9 mouse cellular contexts compared by ENCODE assay signal in genomic region chr6:34709946-34710682, GRCm38 (mm10).
DNase-seq lines count a peak whose midpoint lies in the region; ATAC-seq and TF ChIP-seq lines count a peak whose summit lies in the region.
"Had no signal": no experiment of that assay in that cellular context is flagged by ENCODE, and none has a peak within 500 bp of the region (broad histone marks: within the 10 kb centered on the region; RNA-seq: fewer than 3 reads in every experiment).

No protein-coding gene starts in this region.

- TF ChIP-seq CTCF in cerebellum, adult 2 months (IDR thresholded peaks at IDR 0.05; ENCODE audit: borderline replicate concordance, insufficient read depth, low read depth, low read length): no peak
- no peak for TF ChIP-seq CTCF in kidney, adult 2 months (conservative IDR thresholded peaks at IDR 0.05; ENCODE audit: insufficient read depth, insufficient read length, low read depth, low read length)

- 12% methylated on average over 14 of the region's 14 CpGs for WGBS in cerebellum, adult 2 months
- WGBS in heart, embryonic 16.5 days: 17% methylated on average over 14 of the region's 14 CpGs
- 51% methylated on average over 14 of the region's 14 CpGs for WGBS in kidney, adult 2 months

- H3K4me3 ChIP-seq in cerebellum, adult 2 months (replicated peaks; ENCODE audit: insufficient read depth, low read depth, low read length): peak overlapping the region; percentile 94
- H3K4me3 ChIP-seq in heart, embryonic 16.5 days (ENCODE audit: low read length): peak overlapping the region; percentile 66
- no peak overlapping the region; the same call in 1 of the 2 replicates for H3K4me3 ChIP-seq in kidney, adult 2 months (ENCODE audit: insufficient read depth, low read depth, low read length)

- peaks cover 11% of the 10 kb centered on the region for H3K4me1 ChIP-seq in cerebellum, adult 2 months (ENCODE audit: control insufficient read depth, insufficient read depth, low read length)
- H3K4me1 ChIP-seq in heart, embryonic 16.5 days (ENCODE audit: control insufficient read depth, insufficient read depth, low read length): peaks cover 65% of the 10 kb centered on the region
- H3K4me1 ChIP-seq in kidney, adult 2 months (ENCODE audit: control insufficient read depth, insufficient read depth, low read length): peaks cover 6% of the 10 kb centered on the region; the same call in 1 of the 2 replicates

- H3K27ac ChIP-seq in cerebellum, adult 2 months (ENCODE audit: insufficient read depth, low read length): peak overlapping the region; percentile 57
- H3K27ac ChIP-seq in heart, embryonic 16.5 days (ENCODE audit: low read length): peak overlapping the region; percentile 92
- H3K27ac ChIP-seq in kidney, adult 2 months (ENCODE audit: insufficient read depth, low read depth, low read length): no peak overlapping the region
- H3K27ac ChIP-seq: macrophage had no signal

- DNase-seq in heart, adult 11 months: peak; percentile 91
- no peak for DNase-seq in heart, adult 9 months (ENCODE audit: low spot score in 2 of 2)
- DNase-seq in cerebellum, adult 2 months: peak; percentile 48 to 62
- peak; percentile 61 for DNase-seq in mesoderm, embryonic 11.5 days (ENCODE audit: low read depth, low spot score)
- no peak for DNase-seq in right cerebral cortex, postnatal 4 days
- DNase-seq in right cerebral cortex, postnatal 10 days (ENCODE audit: low spot score in 2 of 2): no peak
- no peak for DNase-seq in kidney, adult 2 months

- no peak for ATAC-seq in heart, embryonic 16.5 days (replicated peaks; ENCODE audit: extremely low read depth, insufficient read depth, low FRiP score)

- H3K9me3 ChIP-seq in heart, embryonic 16.5 days (replicated peaks; ENCODE audit: control insufficient read depth, low read length): peaks cover under 1% of the 10 kb centered on the region

- peaks cover 3% of the 10 kb centered on the region for H3K36me3 ChIP-seq in heart, embryonic 16.5 days (ENCODE audit: control insufficient read depth, insufficient read depth)
- no peaks in the 10 kb centered on the region for H3K36me3 ChIP-seq in kidney, adult 2 months (ENCODE audit: control insufficient read depth, insufficient read depth, low read length)

- TF ChIP-seq POLR2A in cerebellum, adult 2 months (IDR thresholded peaks at IDR 0.05; ENCODE audit: borderline replicate concordance, insufficient read depth, low read length): no peak
- TF ChIP-seq POLR2A in kidney, adult 2 months (IDR thresholded peaks at IDR 0.05; ENCODE audit: low read depth, low read length): no peak

- H3K9ac ChIP-seq in heart, embryonic 16.5 days (ENCODE audit: low read length): peak overlapping the region; percentile 81

- H3K27me3 ChIP-seq in cerebellum, adult 2 months (ENCODE audit: control insufficient read depth, insufficient read depth, low read length): no peaks in the 10 kb centered on the region
- H3K27me3 ChIP-seq in heart, embryonic 16.5 days (ENCODE audit: control insufficient read depth, insufficient read depth, low read length): no peaks in the 10 kb centered on the region
- H3K27me3 ChIP-seq in kidney, adult 2 months (replicated peaks; ENCODE audit: control insufficient read depth, insufficient read depth, low read length): no peaks in the 10 kb centered on the region

- H3K4me2 ChIP-seq in heart, embryonic 16.5 days (ENCODE audit: low read depth, low read length): peak overlapping the region; percentile 85

Comparison
In these comparisons a context has a peak if more than half of its experiments do, and no peak if none do; other contexts are left out.
1. DNase-seq: peak in heart, adult 11 months (single experiment), cerebellum, adult 2 months (2 of 2) and mesoderm, embryonic 11.5 days (single experiment); none in heart, adult 9 months (0 of 2), right cerebral cortex, postnatal 4 days (single experiment), right cerebral cortex, postnatal 10 days (0 of 2) and kidney, adult 2 months (single experiment).